Comparison of ENCODE assay signal across 24 mouse cellular contexts in the genomic region with DNA sequence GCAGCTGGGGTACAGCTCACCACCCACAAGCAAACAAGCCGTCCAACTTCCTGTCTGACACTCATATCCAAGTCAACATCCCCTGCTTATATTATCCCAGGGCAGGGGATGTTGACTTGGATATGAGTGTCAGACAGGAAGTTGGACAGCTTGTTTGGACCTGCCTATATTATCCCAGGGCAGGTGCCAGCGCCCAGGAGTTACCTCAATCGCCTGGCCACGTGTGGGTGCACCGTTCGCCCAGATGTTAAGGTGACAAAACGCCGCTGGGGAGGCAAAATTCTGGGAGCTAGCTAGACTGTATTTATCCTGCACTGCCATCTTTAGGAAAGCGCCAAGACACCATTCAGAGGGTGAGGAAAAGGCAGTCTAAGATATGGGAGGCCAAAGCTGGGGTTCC. TPM values are rescaled to one million over a fixed set of nuclear protein-coding genes. Genes with fewer than 3 reads are reported as not detected.
DNase-seq lines count a peak whose midpoint lies in the region; ATAC-seq lines count a peak whose summit lies in the region.
"Had no signal": no experiment of that assay in that cellular context is flagged by ENCODE, and none has a peak within 500 bp of the region (broad histone marks: within the 10 kb centered on the region; RNA-seq: fewer than 3 reads in every experiment).

No protein-coding gene starts in this region.

- intact Hi-C loops in gastrocnemius, postnatal 36 days (cut with DNase I), result loop anchor here (10.0 kb wide), 1 partner anchor 895 kb away; a partner anchor contains a TSS

- ATAC-seq in heart, embryonic 11.5 days (replicated peaks; ENCODE audit: insufficient number of reproducible peaks, low FRiP score, low TSS enrichment), result no peak
- ATAC-seq in stomach, embryonic 15.5 days (ENCODE audit: insufficient read depth, low FRiP score, low read depth), result 0 out of 2 replicates have a peak, but pooled peaks have one; percentile 21
- ATAC-seq: forebrain, embryonic 16.5 days; midbrain, embryonic 13.5 days had no signal

- no peak overlapping the region for H3K4me3 ChIP-seq in heart, embryonic 10.5 days
- no peak overlapping the region for H3K4me3 ChIP-seq in heart, embryonic 11.5 days (ENCODE audit: low read depth, low read length)
- no peak overlapping the region for H3K4me3 ChIP-seq in stomach, embryonic 15.5 days (replicated peaks)
- H3K4me3 ChIP-seq: gastrocnemius, adult 2 months; hindbrain, embryonic 13.5 days; kidney, embryonic 15.5 days; left cerebral cortex, adult 2 months; limb, embryonic 12.5 days; liver, embryonic 15.5 days; midbrain, embryonic 13.5 days; neural tube, embryonic 13.5 days had no signal

- peak; percentile 72 for DNase-seq in heart, embryonic 10.5 days (ENCODE audit: low spot score)
- DNase-seq in lung, postnatal 10 days, result peak; percentile 27
- no peak for DNase-seq in lung, postnatal 36 days
- DNase-seq in gastrocnemius, postnatal 36 days, result no peak
- DNase-seq: adrenal gland, adult 2 months; B cell, adult 2 months; cerebellum, adult 8-10 months; cerebellum, postnatal 36 days; gastrocnemius, adult 2 months; heart, postnatal 4 days; kidney, adult 18-20 months; kidney, postnatal 25 days; right cerebral cortex, postnatal 4 days; thymus, postnatal 14 days had no signal

- no peaks in the 10 kb centered on the region for H3K9me3 ChIP-seq in heart, embryonic 10.5 days
- H3K9me3 ChIP-seq in heart, embryonic 11.5 days (replicated peaks; ENCODE audit: control insufficient read depth, low read length), result no peaks in the 10 kb centered on the region
- no peaks in the 10 kb centered on the region for H3K9me3 ChIP-seq in stomach, embryonic 15.5 days
- H3K9me3 ChIP-seq: hindbrain, embryonic 13.5 days; kidney, embryonic 15.5 days; limb, embryonic 12.5 days; liver, embryonic 15.5 days; midbrain, embryonic 13.5 days; neural tube, embryonic 13.5 days had no signal

- H3K9ac ChIP-seq in heart, embryonic 11.5 days (ENCODE audit: low read depth, low read length), result no peak overlapping the region
- H3K9ac ChIP-seq in stomach, embryonic 15.5 days, result no peak overlapping the region
- H3K9ac ChIP-seq: hindbrain, embryonic 13.5 days; kidney, embryonic 15.5 days; limb, embryonic 12.5 days; liver, embryonic 15.5 days; midbrain, embryonic 13.5 days; neural tube, embryonic 13.5 days had no signal

- no peak overlapping the region for H3K4me2 ChIP-seq in heart, embryonic 11.5 days
- no peak overlapping the region for H3K4me2 ChIP-seq in stomach, embryonic 15.5 days
- H3K4me2 ChIP-seq: hindbrain, embryonic 13.5 days; kidney, embryonic 15.5 days; limb, embryonic 12.5 days; liver, embryonic 15.5 days; midbrain, embryonic 13.5 days; neural tube, embryonic 13.5 days had no signal

- no peaks in the 10 kb centered on the region for H3K36me3 ChIP-seq in heart, embryonic 10.5 days
- no peaks in the 10 kb centered on the region for H3K36me3 ChIP-seq in heart, embryonic 11.5 days (ENCODE audit: control insufficient read depth, insufficient read depth, low read length)
- H3K36me3 ChIP-seq in stomach, embryonic 15.5 days, result no peaks in the 10 kb centered on the region
- H3K36me3 ChIP-seq: hindbrain, embryonic 13.5 days; kidney, embryonic 15.5 days; limb, embryonic 12.5 days; liver, embryonic 15.5 days; midbrain, embryonic 13.5 days; neural tube, embryonic 13.5 days had no signal

- 78% methylated on average over 9 of the region's 9 CpGs for WGBS in heart, embryonic 10.5 days
- WGBS in heart, embryonic 11.5 days (ENCODE audit: insufficient replicate concordance), result 71% methylated on average over 9 of the region's 9 CpGs
- WGBS in stomach, embryonic 15.5 days, result 62% methylated on average over 9 of the region's 9 CpGs

- H3K27ac ChIP-seq in heart, embryonic 10.5 days, result no peak overlapping the region
- H3K27ac ChIP-seq in heart, embryonic 11.5 days (ENCODE audit: low read depth, low read length), result no peak overlapping the region
- H3K27ac ChIP-seq in stomach, embryonic 15.5 days, result no peak overlapping the region
- H3K27ac ChIP-seq: gastrocnemius, adult 2 months; hindbrain, embryonic 13.5 days; kidney, embryonic 15.5 days; left cerebral cortex, adult 2 months; limb, embryonic 12.5 days; liver, embryonic 15.5 days; midbrain, embryonic 13.5 days; neural tube, embryonic 13.5 days had no signal

- H3K27me3 ChIP-seq in heart, embryonic 10.5 days (ENCODE audit: insufficient read depth, poor library complexity, severe bottlenecking), result peaks cover 34% of the 10 kb centered on the region
- peaks cover 11% of the 10 kb centered on the region for H3K27me3 ChIP-seq in heart, embryonic 11.5 days (ENCODE audit: control insufficient read depth, insufficient read depth, low read length)
- no peaks in the 10 kb centered on the region; the same call in 1 of the 2 replicates for H3K27me3 ChIP-seq in stomach, embryonic 15.5 days (replicated peaks)

- peaks cover 24% of the 10 kb centered on the region for H3K4me1 ChIP-seq in heart, embryonic 10.5 days
- H3K4me1 ChIP-seq in heart, embryonic 11.5 days (ENCODE audit: control insufficient read depth, insufficient read depth, low read length), result peaks cover 5% of the 10 kb centered on the region
- H3K4me1 ChIP-seq in stomach, embryonic 15.5 days, result 0 out of 2 replicates have a peak, but pooled peaks cover 4% of the 10 kb centered on the region
- H3K4me1 ChIP-seq: liver, embryonic 15.5 days had no signal

RNA-seq across cellular contexts. Expression of a gene that starts 43.8 kb away (rescaled TPM):
- polyA plus RNA-seq in heart, embryonic 10.5 days (2016; fragmentation: Nextera tagmentation; extraction: Ambion mirVana), result 106 and 140 TPM in 2 replicates
- polyA plus RNA-seq in heart, embryonic 11.5 days (2014; fragmentation: Nextera tagmentation; extraction: Ambion mirVana), result 78.5 and 87.8 TPM in 2 replicates
- 117 and 120 TPM in 2 replicates for polyA plus RNA-seq in stomach, embryonic 15.5 days (2015; fragmentation: Nextera tagmentation; extraction: Ambion mirVana)
- 10 to 100 TPM; 40.7 to 41.0 TPM for total RNA-seq in gastrocnemius, postnatal 36 days (2021)

RNA-seq across cellular contexts. Expression of a gene that starts 44.6 kb away (rescaled TPM):
- polyA plus RNA-seq in heart, embryonic 10.5 days (2016; fragmentation: Nextera tagmentation; extraction: Ambion mirVana), result 3.2 and 4.6 TPM in 2 replicates
- 4.7 and 5.1 TPM in 2 replicates for polyA plus RNA-seq in heart, embryonic 11.5 days (2014; fragmentation: Nextera tagmentation; extraction: Ambion mirVana)
- 5.1 and 5.6 TPM in 2 replicates for polyA plus RNA-seq in stomach, embryonic 15.5 days (2015; fragmentation: Nextera tagmentation; extraction: Ambion mirVana)
- 1 to 10 TPM; 5.3 to 6.5 TPM for total RNA-seq in gastrocnemius, postnatal 36 days (2021)

Comparison
In these comparisons a context has a peak if more than half of its experiments do, and no peak if none do; other contexts are left out.
1. DNase-seq: peak in heart, embryonic 10.5 days (single experiment) and lung, postnatal 10 days (single experiment); none in lung, postnatal 36 days (single experiment) and gastrocnemius, postnatal 36 days (0 of 2).